Mouse (Mus musculus): ENCODE measurements around the gene Thoc6.

GRCm38 (mm10) chr17:23695801-23696200 lies 22.1 kb upstream of the Thoc6 start:
- TF ChIP-seq CTCF (IDR thresholded peaks at IDR 0.05; ENCODE audit: extremely low read depth, insufficient read depth, insufficient read length, insufficient replicate concordance): no peak
- TF ChIP-seq POLR2A (IDR thresholded peaks at IDR 0.05; ENCODE audit: low read depth, low read length): no peak

Data from spleen, adult 2 months (tissue).